Mouse (Mus musculus) hindbrain, embryonic 14.5 days (tissue): ENCODE measurements around the gene Akr1d1. TPM values are rescaled to one million over a fixed set of nuclear protein-coding genes. Genes with fewer than 3 reads are reported as not detected.

Experiments used
- ATAC-seq: fragments of 200-750 bp; cut with Nextera tagmentation; 2 replicates; pipeline ENCODE4 v1.8.0; 2017; ENCODE audit warnings: moderate number of reproducible peaks, mild to moderate bottlenecking, moderate TSS enrichment, moderate library complexity; ENCODE audit not compliant: low FRiP score
- DNase-seq: peaks from one replicate; pipeline ENCODE4 v3.0.0-alpha.2; 2015; ENCODE audit warnings: low spot score
- H3K27ac ChIP-seq: fragments of 300-500 bp; sonication (generic); 2 replicates; pipeline ENCODE4 v1.5.1; 2014; ENCODE audit warnings: mild to moderate bottlenecking, moderate library complexity
- H3K27me3 ChIP-seq: fragments of 300-500 bp; sonication (generic); 2 replicates; pipeline ENCODE4 v1.6.1; 2014; ENCODE audit warnings: mild to moderate bottlenecking, low read length, mixed read lengths; ENCODE audit not compliant: control insufficient read depth, insufficient read depth
- H3K36me3 ChIP-seq: fragments of 300-500 bp; sonication (generic); replicated peaks from 2 replicates; pipeline ENCODE4 v1.6.1; 2014; ENCODE audit not compliant: control insufficient read depth, insufficient read depth
- H3K4me1 ChIP-seq: fragments of 300-500 bp; sonication (generic); replicated peaks from 2 replicates; pipeline ENCODE4 v1.6.1; 2014; ENCODE audit warnings: antibody characterized with exemption, low read length, mixed read lengths; ENCODE audit not compliant: control insufficient read depth, insufficient read depth
- H3K4me2 ChIP-seq: fragments of 300-500 bp; sonication (generic); replicated peaks from 2 replicates; pipeline ENCODE4 v1.6.1; 2014; ENCODE audit warnings: mild to moderate bottlenecking, moderate library complexity
- H3K4me3 ChIP-seq: fragments of 300-500 bp; sonication (generic); replicated peaks from 2 replicates; pipeline ENCODE4 v1.5.1; 2014; ENCODE audit warnings: mild to moderate bottlenecking, low read length
- H3K9ac ChIP-seq: fragments of 300-500 bp; sonication (generic); 2 replicates; pipeline ENCODE4 v1.6.1; 2014
- H3K9me3 ChIP-seq: fragments of 300-500 bp; sonication (generic); 2 replicates; pipeline ENCODE4 v1.6.1; 2016; ENCODE audit warnings: low read length; ENCODE audit not compliant: control insufficient read depth
- WGBS: fragments of 180-500 bp; shearing (Covaris S2); extraction: QIAGEN DNeasy Blood & Tissue Kit; methylation state at CpG from one replicate; pipeline ENCODE4 v1.1.7; 2014; 5-methylcytosine and 5-hydroxymethylcytosine counted together
- polyA plus RNA-seq: library from polyadenylated mRNA; unstranded; fragments of >200 nt; fragmentation: Nextera tagmentation; extraction: Ambion mirVana; gene quantifications from 2 replicates; pipeline ENCODE4 v1.2.1, GENCODE M21; 2014

Gene Akr1d1
- not detected in 2 replicates for polyA plus RNA-seq

- no peak within 1 kb of the TSS for H3K27ac ChIP-seq
- no peak within 1 kb of the TSS for H3K9ac ChIP-seq
- no peak within 1 kb of the TSS for H3K4me2 ChIP-seq
- no peaks in the 10 kb centered on the region for H3K36me3 ChIP-seq
- ATAC-seq (no peak), DNase-seq (no peak)
- H3K4me1 ChIP-seq = no peaks in the 10 kb centered on the region
- H3K9me3 ChIP-seq = no peaks in the 10 kb centered on the region
- over 99% methylated on average over 4 of the region's 4 CpGs for WGBS
- H3K27me3 ChIP-seq = no peaks in the 10 kb centered on the region
- no peak within 1 kb of the TSS for H3K4me3 ChIP-seq
These were observed at the start of gene Akr1d1 for GRCm38 (mm10) chr6:37529940-37530339. TSS of gene Akr1d1 (plus strand) at chr6:37530173.

- DNase-seq (no peak), ATAC-seq (no peak)
- no peaks in the 10 kb centered on the region for H3K4me1 ChIP-seq
- WGBS = 92% methylated on average over 3 of the region's 3 CpGs
- no peaks in the 10 kb centered on the region for H3K36me3 ChIP-seq
- no peak overlapping the region for H3K4me3 ChIP-seq
- H3K9ac ChIP-seq = no peak overlapping the region
- H3K9me3 ChIP-seq = no peaks in the 10 kb centered on the region
- no peak overlapping the region for H3K27ac ChIP-seq
- no peak overlapping the region for H3K4me2 ChIP-seq
- no peaks in the 10 kb centered on the region for H3K27me3 ChIP-seq
These were observed 48.8 kb upstream of the Akr1d1 start for GRCm38 (mm10) chr6:37481147-37481546.

GRCm38 (mm10) chr6:37483262-37483661 is 46.7 kb upstream of the Akr1d1 start:
- H3K27ac ChIP-seq = no peak overlapping the region
- no peak overlapping the region for H3K4me2 ChIP-seq
- ATAC-seq (no peak), DNase-seq (no peak)
- no peak overlapping the region for H3K9ac ChIP-seq
- whole genome bisulfite sequencing = 48% methylated on average over 5 of the region's 5 CpGs
- no peaks in the 10 kb centered on the region for H3K4me1 ChIP-seq
- H3K36me3 ChIP-seq = no peaks in the 10 kb centered on the region
- no peaks in the 10 kb centered on the region for H3K27me3 ChIP-seq
- no peaks in the 10 kb centered on the region for H3K9me3 ChIP-seq
- no peak overlapping the region for H3K4me3 ChIP-seq

DNA sequence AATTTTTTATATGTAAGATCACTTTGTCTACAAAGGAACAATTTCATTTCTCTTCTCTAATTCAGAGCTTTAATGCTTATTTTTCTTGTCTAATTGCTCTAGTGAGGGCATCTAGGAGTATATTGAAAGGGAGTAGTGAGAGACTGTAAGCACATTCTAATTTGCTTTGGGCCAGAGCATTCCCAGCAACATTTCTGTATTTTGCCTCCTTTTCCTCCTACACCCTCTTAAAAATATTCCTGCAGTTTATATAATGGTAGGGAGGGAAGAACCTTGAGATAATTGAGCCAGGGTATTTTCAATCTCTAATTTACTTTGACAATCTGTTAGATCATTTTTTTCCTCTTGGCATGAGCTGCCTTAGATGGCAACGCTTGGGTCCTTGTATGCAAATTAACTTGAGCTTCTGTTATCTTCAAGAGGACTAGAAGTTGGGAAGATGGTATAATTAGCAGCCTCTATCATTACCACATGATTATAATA is 45.3 kb upstream of the Akr1d1 start:
- WGBS = 52% methylated on average over 1 of the region's 1 CpGs
- Histone ChIP-seq H3K27me3 (no peaks in the 10 kb centered on the region), H3K4me1 (no peaks in the 10 kb centered on the region), H3K9me3 (no peaks in the 10 kb centered on the region), H3K4me2 (no peak overlapping the region), H3K36me3 (no peaks in the 10 kb centered on the region), H3K27ac (no peak overlapping the region), H3K9ac (no peak overlapping the region), H3K4me3 (no peak overlapping the region)
- ATAC-seq = no peak
- DNase-seq = no peak

DNA sequence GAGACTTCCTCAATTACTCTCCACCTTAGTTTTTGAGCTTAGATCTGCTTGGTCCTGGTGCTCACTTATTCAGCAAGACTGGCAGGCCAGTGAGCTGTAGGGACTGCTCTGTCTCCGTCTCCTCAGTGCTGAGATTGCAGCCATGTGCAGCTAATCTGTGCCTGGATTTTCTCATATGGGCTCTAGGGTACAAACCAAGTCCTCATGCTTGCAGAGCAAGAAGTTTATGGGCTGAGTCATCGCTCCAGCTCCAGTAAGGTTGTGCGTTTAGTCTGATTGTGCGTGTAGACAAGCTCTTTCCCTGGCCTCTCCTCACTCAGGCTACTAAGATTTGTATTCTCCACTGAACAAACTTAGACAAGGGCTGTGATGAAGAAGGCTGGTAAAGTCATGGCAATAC is 43.5 kb upstream of the Akr1d1 start:
- H3K4me1 ChIP-seq = no peaks in the 10 kb centered on the region
- DNase-seq (no peak), ATAC-seq (no peak)
- H3K27ac ChIP-seq = no peak overlapping the region
- 92% methylated on average over 4 of the region's 4 CpGs for WGBS
- no peak overlapping the region for H3K4me2 ChIP-seq
- H3K4me3 ChIP-seq = no peak overlapping the region
- H3K27me3 ChIP-seq = no peaks in the 10 kb centered on the region
- no peaks in the 10 kb centered on the region for H3K9me3 ChIP-seq
- no peak overlapping the region for H3K9ac ChIP-seq
- no peaks in the 10 kb centered on the region for H3K36me3 ChIP-seq

GRCm38 (mm10) chr6:37492241-37492640 is 37.7 kb upstream of the Akr1d1 start:
- H3K9ac ChIP-seq = no peak overlapping the region
- H3K4me1 ChIP-seq = no peaks in the 10 kb centered on the region
- no peaks in the 10 kb centered on the region for H3K36me3 ChIP-seq
- no peak overlapping the region for H3K27ac ChIP-seq
- no peak overlapping the region for H3K4me3 ChIP-seq
- 90% methylated on average over 3 of the region's 3 CpGs for WGBS
- ATAC-seq (no peak), DNase-seq (no peak)
- no peaks in the 10 kb centered on the region for H3K9me3 ChIP-seq
- H3K27me3 ChIP-seq = no peaks in the 10 kb centered on the region
- no peak overlapping the region for H3K4me2 ChIP-seq

- ATAC-seq = no peak
- 100% methylated on average over 1 of the region's 1 CpGs for WGBS
These were observed 35.0 kb upstream of the Akr1d1 start for GRCm38 (mm10) chr6:37494957-37495356.

GRCm38 (mm10) chr6:37496866-37497265 is 33.1 kb upstream of the Akr1d1 start:
- Histone ChIP-seq H3K9ac (no peak overlapping the region), H3K4me2 (no peak overlapping the region), H3K9me3 (peaks cover 10% of the 10 kb centered on the region; the same call in 1 of the 2 replicates), H3K4me3 (no peak overlapping the region), H3K36me3 (no peaks in the 10 kb centered on the region), H3K27me3 (no peaks in the 10 kb centered on the region), H3K27ac (no peak overlapping the region), H3K4me1 (no peaks in the 10 kb centered on the region)
- ATAC-seq (no peak), DNase-seq (no peak)
- WGBS = 86% methylated on average over 1 of the region's 1 CpGs

More at GRCm38 (mm10) chr6:37494957-37495356, 35.0 kb upstream of the Akr1d1 start:
- H3K4me2 ChIP-seq = no peak overlapping the region
- no peak for DNase-seq
- H3K27me3 ChIP-seq = no peaks in the 10 kb centered on the region
- no peak overlapping the region for H3K4me3 ChIP-seq
- H3K9me3 ChIP-seq = peaks cover 7% of the 10 kb centered on the region; the same call in 1 of the 2 replicates
- no peak overlapping the region for H3K9ac ChIP-seq
- no peak overlapping the region for H3K27ac ChIP-seq
- no peaks in the 10 kb centered on the region for H3K36me3 ChIP-seq
- no peaks in the 10 kb centered on the region for H3K4me1 ChIP-seq

- Histone ChIP-seq H3K9me3 (no peaks in the 10 kb centered on the region), H3K36me3 (no peaks in the 10 kb centered on the region), H3K4me3 (no peak overlapping the region), H3K27ac (no peak overlapping the region), H3K4me1 (no peaks in the 10 kb centered on the region), H3K27me3 (no peaks in the 10 kb centered on the region), H3K4me2 (no peak overlapping the region), H3K9ac (no peak overlapping the region)
- ATAC-seq (no peak), DNase-seq (no peak)
- WGBS = 83% methylated on average over 2 of the region's 2 CpGs
These were observed 24.4 kb upstream of the Akr1d1 start for GRCm38 (mm10) chr6:37505588-37505987.

- no peak for ATAC-seq
- Histone ChIP-seq H3K4me1 (no peaks in the 10 kb centered on the region), H3K4me2 (no peak overlapping the region), H3K27me3 (no peaks in the 10 kb centered on the region), H3K9ac (no peak overlapping the region), H3K27ac (no peak overlapping the region), H3K36me3 (no peaks in the 10 kb centered on the region), H3K9me3 (no peaks in the 10 kb centered on the region), H3K4me3 (no peak overlapping the region)
- WGBS = 88% methylated on average over 3 of the region's 3 CpGs
- no peak for DNase-seq
These were observed 23.0 kb upstream of the Akr1d1 start for GRCm38 (mm10) chr6:37506909-37507515.
